Mouse (Mus musculus): ENCODE results near the gene Nin.

DNA sequence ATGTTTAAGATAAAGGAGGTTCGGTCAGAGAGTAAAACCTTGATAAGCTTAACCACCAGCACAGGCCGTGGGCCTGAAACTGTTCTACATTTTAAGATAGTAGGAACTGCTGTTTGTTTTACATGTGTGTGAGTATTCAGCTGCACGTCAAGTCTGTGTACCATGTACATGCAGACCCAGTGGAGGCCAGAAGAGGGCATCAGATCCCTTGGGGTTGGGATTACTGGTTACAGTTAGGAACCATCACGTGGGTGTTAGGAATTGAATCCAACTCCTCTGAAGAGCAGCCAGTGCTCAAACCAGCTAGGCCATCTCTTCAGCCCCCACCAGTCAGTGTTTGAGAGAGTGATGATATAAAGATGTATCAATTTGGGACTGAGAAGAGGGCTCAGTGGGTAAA, 151.0 kb downstream of the Nin start:
- TF ChIP-seq CTCF (IDR thresholded peaks at IDR 0.05; ENCODE audit: control insufficient read depth, insufficient read depth, insufficient read length), result no peak
- TF ChIP-seq CEBPB (IDR thresholded peaks at IDR 0.05; ENCODE audit: low read depth), result no peak
- TF ChIP-seq MYOD1 (IDR thresholded peaks at IDR 0.05; ENCODE audit: control insufficient read depth, insufficient read length, low read depth), result no peak
- TF ChIP-seq MYOG (IDR thresholded peaks at IDR 0.05; ENCODE audit: control insufficient read depth, extremely low read depth, insufficient read length), result no peak
